Mouse (Mus musculus) embryonic fibroblast, embryonic 13.5 days (primary cell): ENCODE data around the gene H2-Q10.

Source experiments
- CTCF ChIP-seq: IDR thresholded peaks from 2 replicates; pipeline ENCODE4 v1.5.1; 2011; ENCODE audit warnings: mild to moderate bottlenecking, control low read depth, low read length, moderate library complexity, borderline replicate concordance; ENCODE audit not compliant: insufficient read depth
- POLR2A ChIP-seq: IDR thresholded peaks from 2 replicates; pipeline ENCODE4 v1.6.1; 2011; ENCODE audit warnings: low read depth, mild to moderate bottlenecking, control low read depth, low read length, moderate library complexity

- TF ChIP-seq CTCF (no peak), POLR2A (no peak)
Observed at GRCm38 (mm10) chr17:35503849-35504248, 34.0 kb downstream of the H2-Q10 start.
